Mouse (Mus musculus) limb, embryonic 11.5 days (tissue): ENCODE measurements around the gene Cask. TPM values are rescaled to one million over a fixed set of nuclear protein-coding genes. Genes with fewer than 3 reads are reported as not detected.

Experiments used
- ATAC-seq: fragments of 200-750 bp; cut with Nextera tagmentation; 2 replicates; pipeline ENCODE4 v1.8.0; 2017; ENCODE audit warnings: low read depth; ENCODE audit not compliant: insufficient number of reproducible peaks, low FRiP score, low TSS enrichment
- DNase-seq: peaks from one replicate; pipeline ENCODE4 v3.0.0-alpha.2; 2015; ENCODE audit warnings: low spot score
- H3K27ac ChIP-seq: fragments of 300-500 bp; sonication (generic); replicated peaks from 2 replicates; pipeline ENCODE4 v1.5.1; 2014; ENCODE audit warnings: low read depth, mild to moderate bottlenecking, low read length
- H3K27me3 ChIP-seq: fragments of 300-500 bp; sonication (generic); 2 replicates; pipeline ENCODE4 v1.6.1; 2014; ENCODE audit warnings: mild to moderate bottlenecking, low read length, mixed read lengths; ENCODE audit not compliant: control insufficient read depth, insufficient read depth
- H3K36me3 ChIP-seq: fragments of 300-500 bp; sonication (generic); 2 replicates; pipeline ENCODE4 v1.6.1; 2014; ENCODE audit warnings: mild to moderate bottlenecking, low read length, moderate library complexity, mixed read lengths; ENCODE audit not compliant: control insufficient read depth, insufficient read depth
- H3K4me1 ChIP-seq: fragments of 300-500 bp; sonication (generic); 2 replicates; pipeline ENCODE4 v1.6.1; 2014; ENCODE audit warnings: low read length, mixed read lengths; ENCODE audit not compliant: control insufficient read depth, insufficient read depth
- H3K4me2 ChIP-seq: fragments of 300-500 bp; sonication (generic); 2 replicates; pipeline ENCODE4 v1.6.1; 2014; ENCODE audit warnings: low read depth, mild to moderate bottlenecking, moderate library complexity; ENCODE audit not compliant: severe bottlenecking
- H3K4me3 ChIP-seq: fragments of 300-500 bp; sonication (generic); 2 replicates; pipeline ENCODE4 v1.5.1; 2014; ENCODE audit warnings: low read depth, low read length
- H3K9ac ChIP-seq: fragments of 300-500 bp; sonication (generic); 2 replicates; pipeline ENCODE4 v1.6.1; 2014; ENCODE audit warnings: mild to moderate bottlenecking, low read length
- H3K9me3 ChIP-seq: fragments of 300-500 bp; sonication (generic); 2 replicates; pipeline ENCODE4 v1.6.1; 2016; ENCODE audit warnings: low read length; ENCODE audit not compliant: control insufficient read depth
- WGBS: fragments of 180-500 bp; shearing (Covaris S2); extraction: QIAGEN DNeasy Blood & Tissue Kit; methylation state at CpG from one replicate; pipeline ENCODE4 v1.1.7; 2014; 5-methylcytosine and 5-hydroxymethylcytosine counted together
- polyA plus RNA-seq: library from polyadenylated mRNA; unstranded; fragments of >200 nt; fragmentation: Nextera tagmentation; extraction: Ambion mirVana; gene quantifications from 2 replicates; pipeline ENCODE4 v1.2.1, GENCODE M21; 2014

Cask gene
- polyA plus RNA-seq, 1 experiment from 2014 or later, result 12.8 TPM

GRCm38 (mm10) chrX:13638894-13639293 lies 212.3 kb downstream of the Cask start:
- Histone ChIP-seq H3K36me3 (no peaks in the 10 kb centered on the region), H3K27ac (no peak overlapping the region), H3K27me3 (no peaks in the 10 kb centered on the region), H3K9ac (no peak overlapping the region), H3K9me3 (no peaks in the 10 kb centered on the region), H3K4me1 (no peaks in the 10 kb centered on the region), H3K4me3 (no peak overlapping the region), H3K4me2 (no peak overlapping the region)
- ATAC-seq, result no peak
- DNase-seq, result no peak
- 83% methylated on average over 2 of the region's 2 CpGs for WGBS

- ATAC-seq (no peak), DNase-seq (no peak)
- Histone ChIP-seq H3K36me3 (no peaks in the 10 kb centered on the region), H3K27ac (no peak overlapping the region), H3K4me3 (no peak overlapping the region), H3K4me1 (no peaks in the 10 kb centered on the region), H3K9ac (no peak overlapping the region), H3K27me3 (no peaks in the 10 kb centered on the region), H3K9me3 (no peaks in the 10 kb centered on the region), H3K4me2 (no peak overlapping the region)
- 95% methylated on average over 1 of the region's 1 CpGs for WGBS
Observed at GRCm38 (mm10) chrX:13636398-13636797, 214.8 kb downstream of the Cask start.

DNA sequence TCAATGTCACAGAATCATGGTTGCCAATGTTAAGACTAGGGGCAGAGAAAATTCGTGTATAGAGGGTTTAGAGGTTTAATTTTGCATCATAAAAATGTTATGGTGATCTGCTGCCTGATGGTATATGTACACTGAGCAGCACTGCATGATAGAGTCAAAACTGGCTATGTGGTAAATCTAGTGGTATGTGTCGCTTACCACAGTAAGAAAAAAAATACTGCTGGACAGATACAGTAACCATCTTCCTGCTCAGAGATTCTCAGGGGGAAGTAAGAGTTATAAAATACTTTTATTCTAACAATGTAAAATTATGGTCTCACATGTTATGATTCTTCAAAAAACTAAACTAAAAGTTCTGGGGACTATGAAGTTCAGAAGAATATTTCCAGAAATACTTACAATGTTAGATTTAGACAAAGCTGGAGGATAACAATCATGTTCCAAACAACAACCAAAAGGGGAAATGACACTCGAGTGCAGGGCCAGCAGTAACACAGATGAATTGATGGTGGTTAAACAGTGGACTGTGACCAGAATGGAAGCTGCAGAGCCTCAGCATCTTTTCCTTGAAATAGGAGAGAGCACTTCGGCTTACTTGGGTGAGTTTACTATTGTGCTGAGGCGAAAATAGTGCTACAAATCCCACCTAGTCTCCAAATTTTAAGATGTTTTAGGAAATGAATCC lies 219.4 kb downstream of the Cask start, which contains the start of gene Gpr34:
TSS of gene Gpr34 (plus strand) at position 491 of the 685 bp plus-strand sequence.
- Histone ChIP-seq H3K36me3 (no peaks in the 10 kb centered on the region), H3K9ac (no peak within 1 kb of the TSS), H3K4me2 (no peak within 1 kb of the TSS), H3K27ac (no peak within 1 kb of the TSS), H3K4me3 (no peak within 1 kb of the TSS), H3K9me3 (no peaks in the 10 kb centered on the region), H3K27me3 (no peaks in the 10 kb centered on the region), H3K4me1 (no peaks in the 10 kb centered on the region)
- no peak for ATAC-seq
- 75% methylated on average over 5 of the region's 5 CpGs for WGBS
- no peak for DNase-seq

GRCm38 (mm10) chrX:13622654-13623053 lies 228.5 kb downstream of the Cask start:
- no peaks in the 10 kb centered on the region for H3K4me1 ChIP-seq
- H3K27me3 ChIP-seq, result no peaks in the 10 kb centered on the region
- H3K9ac ChIP-seq, result no peak overlapping the region
- H3K9me3 ChIP-seq, result no peaks in the 10 kb centered on the region
- ATAC-seq, result no peak
- H3K27ac ChIP-seq, result no peak overlapping the region
- H3K4me2 ChIP-seq, result no peak overlapping the region
- WGBS, result 85% methylated on average over 5 of the region's 5 CpGs
- no peak overlapping the region for H3K4me3 ChIP-seq
- no peaks in the 10 kb centered on the region for H3K36me3 ChIP-seq
- DNase-seq, result no peak

DNA sequence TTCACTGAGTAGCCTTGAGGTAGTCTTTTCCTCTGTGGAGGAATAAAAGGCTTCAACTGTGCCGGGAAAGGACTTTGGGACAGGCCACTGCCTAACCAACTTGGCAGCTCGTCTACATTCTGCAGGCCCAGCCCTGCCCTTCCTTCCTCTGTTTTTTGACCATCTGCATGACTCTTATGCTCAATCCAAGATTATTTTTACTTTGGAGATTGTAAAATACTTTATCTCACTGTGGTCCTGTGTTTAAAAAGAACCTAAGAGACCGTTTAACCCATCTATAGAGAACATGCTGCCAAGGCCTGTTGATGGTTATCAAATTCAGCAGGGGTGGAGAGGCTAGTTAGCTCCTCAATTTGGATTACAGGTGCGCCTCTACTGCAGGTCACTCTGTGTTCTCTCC lies 229.7 kb downstream of the Cask start:
- Histone ChIP-seq H3K4me2 (no peak overlapping the region), H3K4me3 (no peak overlapping the region), H3K9ac (no peak overlapping the region), H3K27me3 (no peaks in the 10 kb centered on the region), H3K27ac (no peak overlapping the region), H3K4me1 (no peaks in the 10 kb centered on the region), H3K36me3 (no peaks in the 10 kb centered on the region), H3K9me3 (no peaks in the 10 kb centered on the region)
- 87% methylated on average over 4 of the region's 4 CpGs for WGBS
- no peak for DNase-seq
- ATAC-seq, result no peak

GRCm38 (mm10) chrX:13618476-13618875 lies 232.7 kb downstream of the Cask start:
- Histone ChIP-seq H3K9ac (no peak overlapping the region), H3K4me1 (no peaks in the 10 kb centered on the region), H3K9me3 (no peaks in the 10 kb centered on the region), H3K27ac (no peak overlapping the region), H3K36me3 (no peaks in the 10 kb centered on the region), H3K27me3 (no peaks in the 10 kb centered on the region), H3K4me2 (no peak overlapping the region), H3K4me3 (no peak overlapping the region)
- no peak for DNase-seq
- WGBS, result 85% methylated on average over 4 of the region's 4 CpGs
- no peak for ATAC-seq

- Histone ChIP-seq H3K27ac (no peak overlapping the region), H3K9me3 (no peaks in the 10 kb centered on the region), H3K36me3 (no peaks in the 10 kb centered on the region), H3K27me3 (no peaks in the 10 kb centered on the region), H3K4me2 (no peak overlapping the region), H3K4me3 (no peak overlapping the region), H3K9ac (no peak overlapping the region), H3K4me1 (no peaks in the 10 kb centered on the region)
- ATAC-seq (no peak), DNase-seq (no peak)
- 92% methylated on average over 1 of the region's 1 CpGs for WGBS
Observed at GRCm38 (mm10) chrX:13617294-13617693, 233.9 kb downstream of the Cask start.

- Histone ChIP-seq H3K9me3 (no peaks in the 10 kb centered on the region), H3K9ac (no peak overlapping the region), H3K36me3 (no peaks in the 10 kb centered on the region), H3K4me3 (no peak overlapping the region), H3K4me2 (no peak overlapping the region), H3K27me3 (no peaks in the 10 kb centered on the region), H3K4me1 (no peaks in the 10 kb centered on the region), H3K27ac (no peak overlapping the region)
- DNase-seq, result no peak
- whole genome bisulfite sequencing, result 72% methylated on average over 1 of the region's 1 CpGs
- no peak for ATAC-seq
Observed at GRCm38 (mm10) chrX:13616726-13617125, 234.4 kb downstream of the Cask start.

GRCm38 (mm10) chrX:13612115-13612514 lies 239.1 kb downstream of the Cask start:
- Histone ChIP-seq H3K9ac (no peak overlapping the region), H3K4me3 (no peak overlapping the region), H3K27me3 (no peaks in the 10 kb centered on the region), H3K4me1 (no peaks in the 10 kb centered on the region), H3K4me2 (no peak overlapping the region), H3K27ac (no peak overlapping the region), H3K9me3 (no peaks in the 10 kb centered on the region), H3K36me3 (no peaks in the 10 kb centered on the region)
- ATAC-seq, result no peak
- DNase-seq, result no peak
- WGBS, result 84% methylated on average over 2 of the region's 2 CpGs
